Mouse (Mus musculus): ENCODE results near the gene Gm5916. TPM values are rescaled to one million over a fixed set of nuclear protein-coding genes. Genes with fewer than 3 reads are reported as not detected.

Gene Gm5916
- polyA plus RNA-seq (2012; fragmentation: generic; extraction: Trizol), result not detected
- long read RNA-seq, experiment 1, result 0 reads
- long read RNA-seq, experiment 2, result 0 reads

DNA sequence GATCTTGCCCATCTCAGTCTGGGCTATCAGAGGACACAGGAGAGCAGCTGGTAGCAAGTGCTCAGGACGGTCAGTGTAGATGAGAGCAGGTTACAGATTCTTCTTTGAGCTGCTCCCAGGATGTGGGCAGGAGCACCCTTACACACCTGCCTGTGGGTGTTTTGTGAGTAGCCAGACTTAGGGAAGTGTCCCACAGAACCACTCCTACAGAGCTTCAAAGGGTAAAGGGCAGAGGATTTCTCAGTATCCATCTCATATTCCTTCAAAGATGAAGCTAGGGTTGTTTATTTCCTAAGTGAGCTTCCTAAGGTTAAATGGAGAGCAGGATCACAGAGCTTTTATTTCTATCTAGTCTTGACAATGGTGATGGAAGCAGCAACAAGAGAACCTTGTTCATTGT, at the start of gene Gm5916:
TSS of gene Gm5916 (minus strand) at position 101 of the 400 bp plus-strand sequence.
- no peaks in the 10 kb centered on the region for H3K27me3 ChIP-seq (ENCODE audit: control insufficient read depth, insufficient read depth, insufficient read length)
- H3K79me2 ChIP-seq (ENCODE audit: control insufficient read depth, insufficient read depth), result no peaks in the 10 kb centered on the region
- TF ChIP-seq CEBPB (IDR thresholded peaks at IDR 0.05; ENCODE audit: low read depth) (no peak), MYOD1 (IDR thresholded peaks at IDR 0.05; ENCODE audit: control insufficient read depth, insufficient read length, low read depth) (no peak), MAX (IDR thresholded peaks at IDR 0.05) (no peak), USF1 (IDR thresholded peaks at IDR 0.05; ENCODE audit: low read depth) (no peak), CTCF (IDR thresholded peaks at IDR 0.05; ENCODE audit: control insufficient read depth, insufficient read depth, insufficient read length) (no peak), FOSL1 (IDR thresholded peaks at IDR 0.05; ENCODE audit: insufficient read depth, low read length, poor library complexity, severe bottlenecking) (no peak), MYOG (IDR thresholded peaks at IDR 0.05; ENCODE audit: control insufficient read depth, extremely low read depth, insufficient read length) (no peak)
- no peak within 1 kb of the TSS for H3K4me3 ChIP-seq (ENCODE audit: insufficient read depth, poor library complexity, severe bottlenecking)
- no peaks in the 10 kb centered on the region for H3K36me3 ChIP-seq (ENCODE audit: control insufficient read depth, insufficient read depth)
- H3ac ChIP-seq (ENCODE audit: control insufficient read depth, insufficient read length, low read depth), result no peak within 1 kb of the TSS
- no peaks in the 10 kb centered on the region for H3K79me3 ChIP-seq (ENCODE audit: low read depth)

Other genes with a start within 250 kb of the Gm5916 start
- gene 9230113P08Rik, start 220.4 kb downstream of the Gm5916 start, polyA plus RNA-seq (2012; fragmentation: generic; extraction: Trizol), result not detected

Measured in C2C12 (cell line).